8 mouse cellular contexts compared by ENCODE assay signal in the genomic region with DNA sequence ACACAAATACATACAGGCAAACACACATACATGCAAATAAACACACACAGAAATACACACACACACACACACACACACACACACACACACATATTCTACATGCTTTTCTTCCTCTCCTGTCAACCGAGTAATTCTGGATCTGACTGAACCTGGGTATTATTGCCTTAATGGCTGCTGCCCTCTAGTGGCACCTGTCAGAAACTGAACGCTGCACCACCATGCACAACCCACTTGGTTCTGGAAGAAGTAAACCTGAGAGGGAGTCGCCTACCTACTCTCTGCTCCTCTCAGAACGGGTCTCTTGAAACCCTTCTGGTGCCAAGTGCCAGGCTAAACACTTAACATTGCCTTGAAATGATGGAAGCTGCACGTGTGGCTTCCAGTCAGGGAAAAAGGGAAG. TPM values are rescaled to one million over a fixed set of nuclear protein-coding genes. Genes with fewer than 3 reads are reported as not detected.
DNase-seq lines count a peak whose midpoint lies in the region; ATAC-seq and TF ChIP-seq lines count a peak whose summit lies in the region.

No protein-coding gene starts in this region.

- H3K4me1 ChIP-seq in liver, embryonic 11.5 days (replicated peaks; ENCODE audit: control insufficient read depth, insufficient read depth, low read length) = peaks cover 8% of the 10 kb centered on the region
- peaks cover 10% of the 10 kb centered on the region for H3K4me1 ChIP-seq in testis, adult 2 months (ENCODE audit: control insufficient read depth, insufficient read depth, low read length)

- H3K9ac ChIP-seq in liver, embryonic 11.5 days (ENCODE audit: low read depth, low read length) = no peak overlapping the region

- H3K27ac ChIP-seq in liver, embryonic 11.5 days (ENCODE audit: low read depth, low read length) = no peak overlapping the region
- H3K27ac ChIP-seq in testis, adult 2 months (ENCODE audit: control insufficient read depth, insufficient read depth, low read depth, low read length) = no peak overlapping the region

- TF ChIP-seq CTCF in testis, adult 2 months (IDR thresholded peaks at IDR 0.05; ENCODE audit: control insufficient read depth, insufficient read depth, insufficient replicate concordance, low read depth, low read length) = peak; percentile 77; the same call in 1 of the 2 replicates

- H3K4me3 ChIP-seq in liver, embryonic 11.5 days (ENCODE audit: low read depth, low read length) = no peak overlapping the region
- H3K4me3 ChIP-seq in testis, adult 2 months (ENCODE audit: control insufficient read depth, low read depth, low read length) = no peak overlapping the region

- no peak overlapping the region for H3K4me2 ChIP-seq in liver, embryonic 11.5 days

- peak; percentile 74 for DNase-seq in CD4-positive helper T cell, adult 2 months (ENCODE audit: low read depth, low spot score)
- DNase-seq in T-cell, adult 2 months (ENCODE audit: low spot score) = peak; percentile 68
- peak; percentile 58 to 79 for DNase-seq in cerebellum, postnatal 4 days (ENCODE audit: low spot score in 2 of 2)
- peak; percentile 71 for DNase-seq in gastrocnemius, postnatal 10 days
- DNase-seq in kidney, postnatal 10 days = peak; percentile 84
- peak; percentile 61 for DNase-seq in liver, embryonic 11.5 days (ENCODE audit: low spot score)

- no peak for ATAC-seq in liver, embryonic 11.5 days (replicated peaks; ENCODE audit: low FRiP score)
- peak; percentile 68 for ATAC-seq in monocyte, adult 5-6 weeks (replicated peaks; ENCODE audit: insufficient number of reproducible peaks, low FRiP score, low TSS enrichment, poor library complexity, severe bottlenecking)

- no peak for TF ChIP-seq POLR2A in testis, adult 2 months (IDR thresholded peaks at IDR 0.05; ENCODE audit: control insufficient read depth, low read depth, low read length)

- 0 out of 2 replicates have a peak, but pooled peaks cover 2% of the 10 kb centered on the region for H3K27me3 ChIP-seq in liver, embryonic 11.5 days (replicated peaks; ENCODE audit: control insufficient read depth, insufficient read depth, low read length)
- H3K27me3 ChIP-seq in testis, adult 2 months (ENCODE audit: control insufficient read depth, insufficient read depth, low read length) = no peaks in the 10 kb centered on the region

- WGBS in liver, embryonic 11.5 days = 2% methylated on average over 5 of the region's 5 CpGs

- no peaks in the 10 kb centered on the region for H3K9me3 ChIP-seq in liver, embryonic 11.5 days (ENCODE audit: control insufficient read depth, low read length)

- H3K36me3 ChIP-seq in liver, embryonic 11.5 days (ENCODE audit: control insufficient read depth, insufficient read depth, low read length) = no peaks in the 10 kb centered on the region
- no peaks in the 10 kb centered on the region for H3K36me3 ChIP-seq in testis, adult 2 months (ENCODE audit: control insufficient read depth, insufficient read depth, low read length)

RNA-seq across cellular contexts. Expression of a gene that starts 11.7 kb away (rescaled TPM):
- total RNA-seq in gastrocnemius, postnatal 10 days (2021) = 100 to 1,000 TPM; 214 to 221 TPM
- 2.7 and 3.9 TPM in 2 replicates for polyA plus RNA-seq in liver, embryonic 11.5 days (2014; fragmentation: Nextera tagmentation; extraction: Ambion mirVana)
- total RNA-seq in monocyte, adult 5-6 weeks (2017) = not detected in 3 replicates
- polyA plus RNA-seq in testis, adult 2 months (2012; rRNA removed) = 3.6 and 5.1 TPM in 2 replicates

RNA-seq across cellular contexts. Expression of a gene that starts 30.2 kb away (rescaled TPM):
- total RNA-seq in gastrocnemius, postnatal 10 days (2021) = 10 to 100 TPM; 25.0 to 30.4 TPM
- polyA plus RNA-seq in liver, embryonic 11.5 days (2014; fragmentation: Nextera tagmentation; extraction: Ambion mirVana) = 38.6 and 39.9 TPM in 2 replicates
- total RNA-seq in monocyte, adult 5-6 weeks (2017) = 390 to 783 TPM (median 430 TPM) in 3 replicates
- polyA plus RNA-seq in testis, adult 2 months (2012; rRNA removed) = 2.9 and 4.1 TPM in 2 replicates

Comparison
In these comparisons a context has a peak if more than half of its experiments do, and no peak if none do; other contexts are left out.
1. RNA of a gene that starts 11.7 kb away (total RNA-seq): 214 to 221 TPM in gastrocnemius, postnatal 10 days; not detected in monocyte, adult 5-6 weeks; every median in the first group is over 100 times any median in the second.
2. RNA of a gene that starts 30.2 kb away (total RNA-seq): 390 to 783 TPM in monocyte, adult 5-6 weeks; 25.0 to 30.4 TPM in gastrocnemius, postnatal 10 days; every median in the first group is over 10 times any median in the second.
3. Peak in every context shown above with its lines, with median percentiles within 50 percentile points of each other: DNase-seq.